Mouse (Mus musculus) kidney, postnatal 10 days (tissue): ENCODE measurements at regions not wholly inside any gene's neighbourhood (a gene's known extent, or its start where the extent isn't known, plus 50 kb on each side); places are given as distances from the start of the nearest gene placed in this dataset.
A peak's percentile ranks its signal among the peaks of the same experiment; 100 is the strongest.
"Not testable (repeated sequence)": the region's sequence is repeated elsewhere in the genome, so short reads cannot be mapped to it uniquely, and the experiment has no call there.

Experiments used
- DNase-seq: peaks from one replicate; pipeline ENCODE4 v3.0.0; 2021; ENCODE audit warnings: mixed read lengths

DNA sequence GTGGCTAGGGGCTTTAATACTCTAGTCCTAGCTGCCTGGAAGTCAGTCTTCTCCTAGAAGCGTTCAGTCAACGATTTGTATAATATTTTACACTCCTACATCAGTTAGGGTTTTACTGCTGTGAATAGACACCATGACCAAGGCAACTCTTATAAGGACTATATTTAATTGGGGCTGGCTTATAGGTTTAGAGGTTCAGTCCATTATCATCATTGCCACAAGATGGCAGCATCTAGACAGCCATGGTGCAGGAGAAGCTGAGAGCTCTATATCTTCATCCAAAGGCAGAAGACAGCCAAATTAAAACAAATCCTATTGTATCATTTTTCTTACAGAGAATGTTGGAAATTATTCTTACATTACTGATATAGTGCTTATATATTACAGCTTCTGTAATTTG, 167.0 kb upstream of the Ndn start:
- DNase-seq = no peak

- no peak for DNase-seq
Observed at GRCm38 (mm10) chr7:62208529-62208928, 137.8 kb upstream of the Ndn start.

GRCm38 (mm10) chr7:62209117-62209700, 137.2 kb upstream of the Ndn start:
- peak; percentile 44 for DNase-seq

- DNase-seq = no peak
Observed at GRCm38 (mm10) chr7:62225184-62225583, 121.2 kb upstream of the Ndn start.

GRCm38 (mm10) chr7:62227727-62228126, 118.6 kb upstream of the Ndn start:
- DNase-seq = peak; percentile 15

DNA sequence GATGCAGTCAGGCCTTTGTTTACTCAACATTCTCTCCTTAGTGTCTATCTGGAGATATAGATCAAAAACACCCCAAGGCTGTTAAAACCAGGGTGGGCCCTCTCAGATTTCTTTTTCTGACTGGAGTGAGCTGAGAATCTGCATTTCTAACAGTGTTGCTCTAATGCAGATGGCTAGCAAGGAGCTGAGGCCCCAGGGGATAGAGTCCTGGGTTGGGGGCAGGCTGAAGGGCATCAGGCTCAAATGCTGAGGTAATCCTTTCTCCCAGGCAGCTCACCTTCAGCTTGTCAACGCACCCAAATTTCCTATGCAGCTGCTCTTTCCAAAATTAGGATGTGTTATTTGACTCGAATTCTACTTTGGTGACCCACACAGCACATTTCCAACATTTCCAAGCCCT, 115.7 kb upstream of the Ndn start:
- DNase-seq = no peak

DNA sequence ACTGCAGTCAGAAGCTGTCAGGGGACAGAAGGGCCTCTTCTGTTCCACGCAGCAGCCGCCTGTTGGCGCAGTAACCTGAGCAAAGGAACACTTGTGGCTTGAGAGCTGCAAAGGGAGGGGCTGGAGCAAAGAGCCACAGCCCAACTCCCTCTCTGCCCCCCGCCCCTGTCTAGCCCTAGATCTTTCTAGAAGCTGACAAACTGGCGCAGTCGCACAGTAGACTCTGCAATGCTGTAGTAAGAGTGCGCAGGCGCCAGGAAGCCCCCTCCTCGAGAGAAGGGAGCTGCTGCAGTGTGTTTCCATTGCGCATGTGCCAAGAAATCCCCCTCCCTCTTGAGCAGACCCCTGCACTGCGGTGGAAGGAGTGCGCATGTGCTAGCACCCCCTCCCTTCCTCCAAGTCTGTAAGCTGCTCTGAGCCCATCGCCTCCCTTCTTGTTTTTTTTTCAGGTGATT, 115.2 kb upstream of the Ndn start:
- peak; percentile 33 for DNase-seq

GRCm38 (mm10) chr7:62232076-62232475, 114.3 kb upstream of the Ndn start:
- peak; percentile 9 for DNase-seq

DNA sequence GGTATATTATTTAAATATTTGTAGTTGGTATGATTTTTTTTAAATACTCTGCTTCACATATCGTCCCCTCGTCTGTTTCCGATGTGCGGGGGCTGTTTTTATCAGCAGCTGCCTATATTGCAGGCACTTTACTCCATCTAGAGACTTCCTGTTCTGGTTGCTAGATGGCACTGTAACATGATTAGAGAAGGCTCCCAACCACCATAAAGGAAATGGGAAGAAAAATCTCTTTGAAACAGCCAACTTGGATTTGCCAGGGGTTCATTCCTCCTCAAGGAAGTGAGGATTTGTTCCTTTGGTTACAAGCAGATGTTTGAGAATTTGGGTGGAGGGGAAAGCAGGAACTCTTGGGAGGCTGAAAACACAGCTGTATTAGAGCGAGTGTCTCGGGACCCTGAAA, 112.3 kb upstream of the Ndn start:
- DNase-seq = no peak

DNA sequence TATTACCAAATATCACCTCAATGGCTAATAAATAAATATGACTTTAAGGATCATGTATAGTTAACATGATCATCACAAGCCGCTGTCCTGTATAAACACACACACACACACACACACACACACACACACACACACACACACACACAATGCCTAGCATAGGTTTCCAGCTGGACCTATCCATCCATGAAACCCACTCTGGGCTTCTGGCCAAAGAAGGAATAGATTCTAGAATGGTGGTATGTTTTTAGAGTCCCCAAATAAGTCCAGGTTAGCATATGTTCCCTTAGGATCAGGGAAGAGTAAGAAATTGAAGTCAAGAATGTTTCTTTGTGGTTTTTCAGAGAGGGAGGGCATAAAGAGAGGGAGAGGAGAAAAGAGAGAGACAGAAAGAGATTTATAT, 110.6 kb upstream of the Ndn start:
- no peak for DNase-seq

- no peak for DNase-seq
Observed at GRCm38 (mm10) chr7:62261688-62262114, 84.7 kb upstream of the Ndn start.

DNA sequence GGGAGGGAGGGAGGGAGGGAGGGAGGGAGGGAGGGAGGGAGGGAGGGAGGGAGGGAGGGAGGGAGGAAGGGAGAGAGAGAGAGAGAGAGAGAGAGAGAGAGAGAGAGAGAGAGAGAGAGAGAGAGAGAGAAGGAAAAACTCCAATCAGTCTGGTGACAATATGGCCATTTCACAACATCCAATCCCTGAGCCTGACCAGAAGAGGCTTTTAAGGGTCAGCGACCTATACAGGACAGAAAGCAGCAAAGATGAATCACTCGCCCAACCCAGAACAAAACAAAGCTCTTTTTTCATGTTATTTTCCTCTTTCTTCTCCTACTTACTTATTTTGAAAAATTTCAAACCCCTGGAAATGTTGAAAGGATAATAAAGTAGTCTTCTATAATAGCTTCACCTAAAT, 84.2 kb upstream of the Ndn start:
- not testable (repeated sequence) for DNase-seq

DNA sequence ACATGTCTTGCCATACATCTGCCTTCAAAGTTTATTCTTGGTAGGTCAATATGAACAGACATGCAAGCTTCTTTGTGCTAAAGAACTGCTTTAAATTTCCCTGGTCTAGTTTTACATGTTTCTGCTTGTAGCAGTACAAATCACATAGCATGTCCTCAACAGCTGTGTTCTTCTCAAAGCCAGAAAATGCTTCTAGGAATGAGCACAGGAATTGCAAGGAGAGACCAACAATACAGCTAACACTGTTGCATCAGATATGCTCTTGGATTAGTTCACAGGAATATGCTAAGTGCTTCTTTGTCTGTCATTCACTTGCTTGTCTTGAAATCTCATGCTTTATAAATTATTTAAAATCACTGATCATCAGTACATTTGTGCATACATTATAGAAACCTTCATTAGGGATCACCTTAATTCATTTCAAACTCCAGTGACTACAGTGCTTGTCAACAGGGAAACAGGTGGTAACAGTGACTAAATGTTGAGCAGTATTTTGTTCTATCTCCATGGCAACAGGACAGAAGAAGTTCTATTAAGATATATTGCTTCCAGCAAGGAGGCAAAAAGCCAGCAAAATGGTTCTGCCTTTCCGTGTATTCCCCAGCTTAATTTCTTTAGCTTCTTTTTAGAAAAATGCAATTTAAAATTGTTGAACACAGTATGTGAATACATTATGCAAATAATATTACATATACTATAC, 77.1 kb upstream of the Ndn start:
- DNase-seq = no peak

DNA sequence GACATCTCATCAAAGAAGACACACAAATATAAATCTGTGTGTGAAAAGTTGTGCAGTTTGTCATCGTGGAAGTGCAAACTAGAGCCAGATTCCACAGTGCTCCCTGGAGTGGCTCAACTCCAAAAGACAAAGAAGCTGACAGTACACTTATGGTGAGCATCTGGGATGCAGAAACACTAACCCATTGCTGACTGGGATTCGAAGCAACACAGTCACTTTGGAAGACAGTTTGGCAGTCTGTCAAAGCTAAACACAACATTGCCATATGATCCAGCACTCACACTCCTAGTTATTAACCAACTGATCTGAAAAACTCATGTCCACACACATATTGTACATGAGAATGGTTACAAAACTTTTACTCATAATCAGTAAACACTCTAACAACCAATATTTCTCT, 70.2 kb upstream of the Ndn start:
- DNase-seq = no peak

- DNase-seq = no peak
Observed at GRCm38 (mm10) chr7:62278492-62278891, 67.9 kb upstream of the Ndn start.

DNA sequence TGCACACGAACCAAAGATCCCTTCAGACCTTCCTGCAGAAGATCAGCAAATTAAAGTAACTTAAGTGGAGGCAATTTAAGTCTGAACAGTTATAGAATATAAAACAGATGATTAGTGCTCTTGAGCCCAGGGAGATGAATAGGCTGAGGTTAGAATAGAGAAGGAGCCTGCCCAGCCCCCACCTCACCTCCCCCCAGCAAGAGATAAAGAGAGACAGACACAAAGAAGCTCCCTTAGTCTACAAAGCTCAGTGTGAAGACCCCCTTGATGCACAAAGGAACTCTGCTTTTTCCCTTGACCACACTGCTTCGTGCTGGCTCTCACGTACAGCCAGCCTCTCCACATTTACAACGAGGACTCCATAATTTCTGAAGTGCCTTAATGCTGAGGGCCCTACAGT, 67.3 kb upstream of the Ndn start:
- DNase-seq = no peak
